ENCODE assay signal across 8 mouse cellular contexts in genomic region chr2:152081641-152082448, GRCm38 (mm10). TPM values are rescaled to one million over a fixed set of nuclear protein-coding genes. Genes with fewer than 3 reads are reported as not detected.
DNase-seq lines count a peak whose midpoint lies in the region; ATAC-seq and TF ChIP-seq lines count a peak whose summit lies in the region.

No protein-coding gene starts in this region.

- H3K4me1 ChIP-seq in cortical plate, adult 2 months (ENCODE audit: control insufficient read depth, insufficient read depth, low read length): 0 out of 2 replicates have a peak, but pooled peaks cover under 1% of the 10 kb centered on the region
- H3K4me1 ChIP-seq in intestine, embryonic 15.5 days (replicated peaks): peaks cover 10% of the 10 kb centered on the region
- H3K4me1 ChIP-seq in limb, embryonic 15.5 days: peaks cover 20% of the 10 kb centered on the region
- peaks cover 40% of the 10 kb centered on the region for H3K4me1 ChIP-seq in midbrain, embryonic 16.5 days (ENCODE audit: control insufficient read depth, insufficient read depth, low read length)

- peaks cover 66% of the 10 kb centered on the region for H3K27me3 ChIP-seq in intestine, embryonic 15.5 days (replicated peaks)
- peaks cover 84% of the 10 kb centered on the region for H3K27me3 ChIP-seq in limb, embryonic 15.5 days
- no peaks in the 10 kb centered on the region for H3K27me3 ChIP-seq in midbrain, embryonic 16.5 days (ENCODE audit: control insufficient read depth, insufficient read depth, low read depth, low read length)

- 0 out of 2 replicates have a peak, but pooled peaks have one; percentile 18 for TF ChIP-seq POLR2A in cortical plate, adult 2 months (IDR thresholded peaks at IDR 0.05; ENCODE audit: extremely low read depth, insufficient read depth, low read length)

- H3K4me3 ChIP-seq in cortical plate, adult 2 months (ENCODE audit: insufficient read depth, low read length): peak overlapping the region; percentile 90
- peak overlapping the region; percentile 28 for H3K4me3 ChIP-seq in intestine, embryonic 15.5 days (replicated peaks)
- H3K4me3 ChIP-seq in limb, embryonic 15.5 days: peak overlapping the region; percentile 32
- H3K4me3 ChIP-seq in midbrain, embryonic 16.5 days (ENCODE audit: low read depth, low read length): peak overlapping the region; percentile 84

- H3K27ac ChIP-seq in cortical plate, adult 2 months (ENCODE audit: insufficient read depth, low read length): peak overlapping the region; percentile 87
- no peak overlapping the region for H3K27ac ChIP-seq in intestine, embryonic 15.5 days
- H3K27ac ChIP-seq in limb, embryonic 15.5 days: no peak overlapping the region
- peak overlapping the region; percentile 95 for H3K27ac ChIP-seq in midbrain, embryonic 16.5 days (ENCODE audit: low read length)

- peak; percentile 79 for ATAC-seq in granulocyte monocyte progenitor cell, adult 5-6 weeks (replicated peaks; ENCODE audit: poor library complexity, severe bottlenecking)
- ATAC-seq in intestine, embryonic 15.5 days: peak; percentile 96
- ATAC-seq in limb, embryonic 15.5 days (ENCODE audit: insufficient number of reproducible peaks, low FRiP score, low TSS enrichment, low read depth): peak; percentile 71
- ATAC-seq in midbrain, embryonic 16.5 days: peak; percentile 72

- no peaks in the 10 kb centered on the region for H3K36me3 ChIP-seq in intestine, embryonic 15.5 days
- no peaks in the 10 kb centered on the region for H3K36me3 ChIP-seq in limb, embryonic 15.5 days
- H3K36me3 ChIP-seq in midbrain, embryonic 16.5 days (ENCODE audit: control insufficient read depth, insufficient read depth, low read length): no peaks in the 10 kb centered on the region

- no peak for TF ChIP-seq CTCF in cortical plate, adult 2 months (IDR thresholded peaks at IDR 0.05; ENCODE audit: extremely low read depth, insufficient read depth, low read length)

- peak; percentile 60 for DNase-seq in layer of hippocampus, adult 11-12 months (ENCODE audit: low spot score)
- no peak for DNase-seq in layer of hippocampus, adult 8-10 months (ENCODE audit: low spot score in 2 of 2)
- peak; percentile 71 to 89 for DNase-seq in spleen, postnatal 4 days (ENCODE audit: low spot score in 2 of 2)

- H3K4me2 ChIP-seq in intestine, embryonic 15.5 days (replicated peaks): peak overlapping the region; percentile 72
- peak overlapping the region; percentile 68 for H3K4me2 ChIP-seq in limb, embryonic 15.5 days
- peak overlapping the region; percentile 77 for H3K4me2 ChIP-seq in midbrain, embryonic 16.5 days (ENCODE audit: low read length)

- H3K9ac ChIP-seq in intestine, embryonic 15.5 days: no peak overlapping the region
- H3K9ac ChIP-seq in limb, embryonic 15.5 days: no peak overlapping the region
- H3K9ac ChIP-seq in midbrain, embryonic 16.5 days (ENCODE audit: low read depth, low read length): peak overlapping the region; percentile 98

- WGBS in intestine, embryonic 15.5 days: under 1% methylated on average over 81 of the region's 81 CpGs
- under 1% methylated on average over 72 of the region's 81 CpGs for WGBS in limb, embryonic 15.5 days
- under 1% methylated on average over 72 of the region's 81 CpGs for WGBS in midbrain, embryonic 16.5 days

- H3K9me3 ChIP-seq in intestine, embryonic 15.5 days: no peaks in the 10 kb centered on the region
- no peaks in the 10 kb centered on the region for H3K9me3 ChIP-seq in limb, embryonic 15.5 days
- no peaks in the 10 kb centered on the region for H3K9me3 ChIP-seq in midbrain, embryonic 16.5 days (replicated peaks; ENCODE audit: control insufficient read depth, low read length, poor library complexity, severe bottlenecking)

RNA-seq across cellular contexts. Expression of gene Scrt2, which starts 0.5 kb away (rescaled TPM):
- 10 to 100 TPM; 16.9 to 20.3 (median 18.4) TPM for total RNA-seq in layer of hippocampus, adult 8-10 months (2022)
- polyA plus RNA-seq in cortical plate, adult 2 months (2012; rRNA removed): 9.9 and 12.1 TPM in 2 replicates
- not detected in 2 replicates for total RNA-seq in granulocyte monocyte progenitor cell, adult 5-6 weeks (2014; fragmentation: Nextera tagmentation)
- not detected in 2 replicates for total RNA-seq in granulocyte monocyte progenitor cell, adult 5-6 weeks (2017)
- 0.04 and 0.06 TPM in 2 replicates for polyA plus RNA-seq in intestine, embryonic 15.5 days (2015; fragmentation: Nextera tagmentation; extraction: Ambion mirVana)
- polyA plus RNA-seq in limb, embryonic 15.5 days (2015; fragmentation: Nextera tagmentation; extraction: Ambion mirVana): 0.06 TPM in 1 of 2 replicates, not detected in the other
- 5.8 and 7.7 TPM in 2 replicates for polyA plus RNA-seq in midbrain, embryonic 16.5 days (2015; fragmentation: Nextera tagmentation; extraction: Ambion mirVana)

RNA-seq across cellular contexts. Expression of gene Srxn1, which starts 23.5 kb away (rescaled TPM):
- total RNA-seq in layer of hippocampus, adult 8-10 months (2022): 10 to 100 TPM; 65.7 to 77.7 (median 72.6) TPM
- 94.9 and 97.3 TPM in 2 replicates for polyA plus RNA-seq in cortical plate, adult 2 months (2012; rRNA removed)
- 0.47 and 5.5 TPM in 2 replicates for total RNA-seq in granulocyte monocyte progenitor cell, adult 5-6 weeks (2014; fragmentation: Nextera tagmentation)
- total RNA-seq in granulocyte monocyte progenitor cell, adult 5-6 weeks (2017): 1.3 and 2.0 TPM in 2 replicates
- 21.7 and 23.5 TPM in 2 replicates for polyA plus RNA-seq in intestine, embryonic 15.5 days (2015; fragmentation: Nextera tagmentation; extraction: Ambion mirVana)
- polyA plus RNA-seq in limb, embryonic 15.5 days (2015; fragmentation: Nextera tagmentation; extraction: Ambion mirVana): 11.3 and 12.3 TPM in 2 replicates
- polyA plus RNA-seq in midbrain, embryonic 16.5 days (2015; fragmentation: Nextera tagmentation; extraction: Ambion mirVana): 21.8 and 25.4 TPM in 2 replicates

Comparison
In these comparisons a context has a peak if more than half of its experiments do, and no peak if none do; other contexts are left out.
1. DNase-seq: peak in layer of hippocampus, adult 11-12 months (single experiment) and spleen, postnatal 4 days (2 of 2); none in layer of hippocampus, adult 8-10 months (0 of 2).
2. H3K27ac ChIP-seq: peak in cortical plate, adult 2 months (single experiment) and midbrain, embryonic 16.5 days (single experiment); none in intestine, embryonic 15.5 days (single experiment) and limb, embryonic 15.5 days (single experiment).
3. H3K4me3 ChIP-seq: peak in every context shown above with its lines; median percentile 90 in cortical plate, adult 2 months; 84 in midbrain, embryonic 16.5 days; 32 in limb, embryonic 15.5 days; 28 in intestine, embryonic 15.5 days.
4. Peak in every context shown above with its lines, with median percentiles within 50 percentile points of each other: ATAC-seq and H3K4me2 ChIP-seq.